Mouse (Mus musculus): ENCODE results near the gene Iqcn. TPM values are rescaled to one million over a fixed set of nuclear protein-coding genes. Genes with fewer than 3 reads are reported as not detected.

The Iqcn gene
- total and polyA plus RNA-seq, 3 experiments: 0.06 TPM; not detected in 2

- Histone ChIP-seq H3K4me1 (ENCODE audit: control insufficient read depth, insufficient read depth, low read length) (peaks cover 24% of the 10 kb centered on the region), H3K79me2 (replicated peaks; ENCODE audit: control insufficient read depth, insufficient read depth, low read length) (no peaks in the 10 kb centered on the region), H3K36me3 (ENCODE audit: control insufficient read depth, insufficient read depth, low read length) (peaks cover 2% of the 10 kb centered on the region; the same call in 1 of the 2 replicates), H3K27ac (peak overlapping the region; percentile 94), H3K9ac (ENCODE audit: low read depth, low read length) (peak overlapping the region; percentile 95), H3K27me3 (ENCODE audit: control insufficient read depth, insufficient read depth, low read length) (no peaks in the 10 kb centered on the region), H3K4me3 (peak overlapping the region; percentile 99)
- under 1% methylated on average over 83 of the region's 89 CpGs for WGBS
- no peak for DNase-seq
- no peak for TF ChIP-seq EP300 (IDR thresholded peaks at IDR 0.05; ENCODE audit: insufficient read depth, low read depth, low read length)
- intact Hi-C loops (cut with DNase I): no loop called here
Observed at GRCm38 (mm10) chr8:70699116-70699833, 4.0 kb upstream of the Iqcn start.

GRCm38 (mm10) chr8:70699834-70700554 lies 3.3 kb upstream of the Iqcn start:
- no peaks in the 10 kb centered on the region for H3K79me2 ChIP-seq (replicated peaks; ENCODE audit: control insufficient read depth, insufficient read depth, low read length)
- intact Hi-C loops (cut with DNase I): loop anchor here (1.0 to 5.0 kb wide), 3 partner anchors 27 to 88 kb away; partner anchors contain the start of genes Lsm4 and Rab3a
- under 1% methylated on average over 59 of the region's 59 CpGs for WGBS
- H3K9ac ChIP-seq (ENCODE audit: low read depth, low read length): peak overlapping the region; percentile 95
- peaks cover 2% of the 10 kb centered on the region; the same call in 1 of the 2 replicates for H3K36me3 ChIP-seq (ENCODE audit: control insufficient read depth, insufficient read depth, low read length)
- no peaks in the 10 kb centered on the region for H3K27me3 ChIP-seq (ENCODE audit: control insufficient read depth, insufficient read depth, low read length)
- peak; percentile 89 for DNase-seq
- H3K27ac ChIP-seq: peak overlapping the region; percentile 94
- H3K4me1 ChIP-seq (ENCODE audit: control insufficient read depth, insufficient read depth, low read length): peaks cover 24% of the 10 kb centered on the region
- H3K4me3 ChIP-seq: peak overlapping the region; percentile 99
- TF ChIP-seq CTCF (IDR thresholded peaks at IDR 0.05) (no peak), EP300 (IDR thresholded peaks at IDR 0.05; ENCODE audit: insufficient read depth, low read depth, low read length) (peak; percentile 73; the same call in 1 of the 2 replicates), POLR2A (IDR thresholded peaks at IDR 0.05; ENCODE audit: insufficient read depth, low read depth, low read length) (peak; percentile 83)

- H3K4me3 ChIP-seq: peak overlapping the region; percentile 99
- H3K27ac ChIP-seq: peak overlapping the region; percentile 94
- peaks cover 2% of the 10 kb centered on the region; the same call in 1 of the 2 replicates for H3K36me3 ChIP-seq (ENCODE audit: control insufficient read depth, insufficient read depth, low read length)
- H3K4me1 ChIP-seq (ENCODE audit: control insufficient read depth, insufficient read depth, low read length): peaks cover 24% of the 10 kb centered on the region
- peak; percentile 92 to 93 for DNase-seq
- 2% methylated on average over 20 of the region's 20 CpGs for WGBS
- intact Hi-C loops (cut with DNase I): loop anchor here (1.0 to 5.0 kb wide), 3 partner anchors 27 to 88 kb away; partner anchors contain the start of genes Lsm4 and Rab3a
- H3K79me2 ChIP-seq (replicated peaks; ENCODE audit: control insufficient read depth, insufficient read depth, low read length): no peaks in the 10 kb centered on the region
- peak overlapping the region; percentile 32; the same call in 1 of the 2 replicates for H3K9ac ChIP-seq (ENCODE audit: low read depth, low read length)
- H3K27me3 ChIP-seq (ENCODE audit: control insufficient read depth, insufficient read depth, low read length): no peaks in the 10 kb centered on the region
- TF ChIP-seq CTCF (IDR thresholded peaks at IDR 0.05) (peak; percentile 85), POLR2A (IDR thresholded peaks at IDR 0.05; ENCODE audit: insufficient read depth, low read depth, low read length) (peak; percentile 73), EP300 (IDR thresholded peaks at IDR 0.05; ENCODE audit: insufficient read depth, low read depth, low read length) (peak; percentile 36; the same call in 1 of the 2 replicates)
Observed at GRCm38 (mm10) chr8:70700555-70700922, 2.7 kb upstream of the Iqcn start.

- H3K9ac ChIP-seq (ENCODE audit: low read depth, low read length): no peak overlapping the region; the same call in 1 of the 2 replicates
- intact Hi-C loops (cut with DNase I): loop anchor here (1.0 to 5.0 kb wide), 3 partner anchors 51 to 89 kb away; partner anchors contain the start of gene Rab3a
- TF ChIP-seq EP300 (IDR thresholded peaks at IDR 0.05; ENCODE audit: insufficient read depth, low read depth, low read length) (no peak), POLR2A (IDR thresholded peaks at IDR 0.05; ENCODE audit: insufficient read depth, low read depth, low read length) (no peak; the same call in 1 of the 2 replicates), CTCF (IDR thresholded peaks at IDR 0.05) (no peak)
- H3K27me3 ChIP-seq (ENCODE audit: control insufficient read depth, insufficient read depth, low read length): no peaks in the 10 kb centered on the region
- DNase-seq: no peak
- H3K27ac ChIP-seq: peak overlapping the region; percentile 94
- WGBS: 34% methylated on average over 10 of the region's 10 CpGs
- peaks cover 2% of the 10 kb centered on the region; the same call in 1 of the 2 replicates for H3K36me3 ChIP-seq (ENCODE audit: control insufficient read depth, insufficient read depth, low read length)
- H3K79me2 ChIP-seq (replicated peaks; ENCODE audit: control insufficient read depth, insufficient read depth, low read length): no peaks in the 10 kb centered on the region
- H3K4me1 ChIP-seq (ENCODE audit: control insufficient read depth, insufficient read depth, low read length): peaks cover 21% of the 10 kb centered on the region
- peak overlapping the region; percentile 99 for H3K4me3 ChIP-seq
Observed at GRCm38 (mm10) chr8:70701048-70701981, 1.9 kb upstream of the Iqcn start.
